Mouse (Mus musculus) thymus, adult 2 months (tissue): ENCODE data around the gene Pcmtd2. TPM values are rescaled to one million over a fixed set of nuclear protein-coding genes. Genes with fewer than 3 reads are reported as not detected.
A peak's percentile ranks its signal among the peaks of the same experiment; 100 is the strongest.
"Not testable (repeated sequence)": the region's sequence is repeated elsewhere in the genome, so short reads cannot be mapped to it uniquely, and the experiment has no call there.

Experiments used
- DNase-seq: peaks from one replicate; pipeline ENCODE4 v3.0.0; 2021
- H3K27ac ChIP-seq: fragments of 200-500 bp; 2 replicates; pipeline ENCODE4 v1.5.1; 2012; ENCODE audit warnings: low read length, control low read depth; ENCODE audit not compliant: control insufficient read depth, insufficient read depth
- H3K27me3 ChIP-seq: fragments of 200-500 bp; 2 replicates; pipeline ENCODE4 v1.6.1; 2012; ENCODE audit warnings: mild to moderate bottlenecking, low read length, moderate library complexity, mixed read lengths; ENCODE audit not compliant: control insufficient read depth, insufficient read depth
- H3K36me3 ChIP-seq: fragments of 200-500 bp; 2 replicates; pipeline ENCODE4 v1.6.1; 2012; ENCODE audit warnings: mild to moderate bottlenecking, low read length, moderate library complexity; ENCODE audit not compliant: control insufficient read depth, insufficient read depth
- H3K4me1 ChIP-seq: fragments of 200-500 bp; replicated peaks from 2 replicates; pipeline ENCODE4 v1.6.1; 2012; ENCODE audit warnings: low read length; ENCODE audit not compliant: control insufficient read depth, insufficient read depth
- H3K4me3 ChIP-seq: fragments of 200-500 bp; 2 replicates; pipeline ENCODE4 v1.5.1; 2012; ENCODE audit warnings: mild to moderate bottlenecking, low read length, control low read depth, moderate library complexity; ENCODE audit not compliant: control insufficient read depth, insufficient read depth
- CTCF ChIP-seq: fragments of 200-500 bp; IDR thresholded peaks from 2 replicates; pipeline ENCODE4 v1.5.1; 2012; ENCODE audit warnings: mild to moderate bottlenecking, control low read depth, low read length, moderate library complexity, borderline replicate concordance; ENCODE audit not compliant: control insufficient read depth, poor library complexity, insufficient read depth; ENCODE audit errors: extremely low read depth
- POLR2A ChIP-seq: fragments of 200-500 bp; IDR thresholded peaks from 2 replicates; pipeline ENCODE4 v1.6.1; 2012; ENCODE audit warnings: mild to moderate bottlenecking, low read length, control low read depth, moderate library complexity; ENCODE audit not compliant: control insufficient read depth, poor library complexity, insufficient read depth; ENCODE audit errors: extremely low read depth
- WGBS: fragments of 180-500 bp; shearing (Covaris S2); methylation state at CpG from one replicate; pipeline ENCODE4 v1.1.7; 2018; 5-methylcytosine and 5-hydroxymethylcytosine counted together
- polyA plus RNA-seq: library from polyadenylated mRNA; depleted of rRNA; stranded (reverse); fragments of >200 nt; gene quantifications from 2 replicates; pipeline ENCODE4 v1.2.3, GENCODE M21; 2012; rRNA removed

Gene Pcmtd2
- 51.5 and 60.0 TPM in 2 replicates for polyA plus RNA-seq

DNA sequence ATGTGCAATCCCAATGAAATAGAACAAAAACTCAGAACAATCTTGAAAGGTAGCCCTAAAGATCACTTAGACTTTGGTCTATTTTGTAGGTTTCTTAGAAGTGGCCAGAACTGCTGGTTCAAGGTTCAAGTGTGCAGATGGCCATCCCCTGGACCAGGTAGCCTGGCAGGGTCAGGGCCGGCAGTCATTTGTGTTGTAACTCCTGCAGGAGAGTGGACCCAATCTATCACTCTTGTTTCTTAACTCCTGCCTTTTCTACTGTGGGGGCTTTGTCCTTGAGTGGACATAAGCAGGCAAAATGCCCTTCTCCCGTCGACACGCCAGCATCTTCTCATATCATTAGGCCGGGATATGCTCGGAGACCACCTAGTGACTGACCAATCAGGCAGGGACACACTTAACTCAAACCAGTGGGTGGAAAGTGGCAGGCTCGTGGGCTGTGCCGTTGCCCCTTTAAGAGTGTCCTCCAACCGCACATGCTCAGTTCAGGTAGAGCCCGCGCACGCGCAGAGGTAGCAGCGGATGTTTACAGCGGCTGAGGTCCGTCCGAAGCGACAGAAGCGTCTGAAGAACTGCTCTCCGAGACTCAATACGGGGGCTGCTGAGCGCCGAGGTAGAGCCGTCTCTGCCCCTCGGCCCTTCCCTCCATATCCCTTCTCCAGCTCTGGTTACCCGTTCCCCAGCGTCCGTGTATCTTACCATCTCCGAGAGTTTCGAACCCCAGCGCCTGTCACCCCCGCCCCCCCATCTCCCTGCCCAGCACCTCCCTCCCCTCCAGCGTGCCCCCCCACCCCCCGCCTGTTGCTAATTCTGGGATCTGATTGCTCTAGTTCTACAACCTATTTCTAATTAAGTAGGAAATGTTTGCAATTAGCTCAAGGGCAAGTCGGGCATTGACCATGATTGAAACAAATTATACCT lies at the start of gene Pcmtd2:
Gene Pcmtd2, plus strand, starts transcription at position 483 of the 921 bp plus-strand sequence.
- Histone ChIP-seq H3K27ac (peak within 1 kb of the TSS; percentile 76; the same call in 1 of the 2 replicates), H3K4me3 (peak within 1 kb of the TSS; percentile 90), H3K27me3 (no peaks in the 10 kb centered on the region), H3K36me3 (peaks cover 8% of the 10 kb centered on the region; the same call in 1 of the 2 replicates), H3K4me1 (peaks cover 3% of the 10 kb centered on the region)
- TF ChIP-seq POLR2A, result peak; percentile 91
- 0 out of 2 replicates have a peak, but pooled peaks have one; percentile 24 for TF ChIP-seq CTCF
- DNase-seq, result peak; percentile 92
- WGBS, result under 1% methylated on average over 35 of the region's 35 CpGs

DNA sequence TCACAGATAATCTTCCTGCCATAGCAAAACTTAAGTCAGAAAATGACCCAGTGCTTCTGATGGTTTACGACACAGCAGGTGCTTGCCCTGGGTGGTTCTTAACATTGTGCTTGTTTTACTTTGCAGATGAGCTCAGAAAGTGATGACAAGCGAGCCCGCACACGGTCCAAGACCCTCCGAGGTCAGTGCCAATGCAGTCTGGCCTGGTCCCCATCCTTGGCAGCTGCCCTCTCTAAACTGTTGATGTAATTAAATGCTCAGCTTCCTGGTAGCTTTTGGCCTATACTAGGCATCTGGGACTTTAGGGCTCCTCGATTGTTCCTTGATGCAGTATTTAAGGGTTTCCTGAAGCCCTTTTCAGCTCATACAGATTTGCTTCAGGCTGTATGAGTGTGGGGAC lies 48.3 kb upstream of the Pcmtd2 start:
- TF ChIP-seq CTCF (no peak), POLR2A (no peak)
- Histone ChIP-seq H3K4me3 (no peak overlapping the region), H3K27ac (no peak overlapping the region), H3K36me3 (no peaks in the 10 kb centered on the region), H3K27me3 (no peaks in the 10 kb centered on the region), H3K4me1 (no peaks in the 10 kb centered on the region)
- no peak for DNase-seq
- 84% methylated on average over 6 of the region's 6 CpGs for WGBS

DNA sequence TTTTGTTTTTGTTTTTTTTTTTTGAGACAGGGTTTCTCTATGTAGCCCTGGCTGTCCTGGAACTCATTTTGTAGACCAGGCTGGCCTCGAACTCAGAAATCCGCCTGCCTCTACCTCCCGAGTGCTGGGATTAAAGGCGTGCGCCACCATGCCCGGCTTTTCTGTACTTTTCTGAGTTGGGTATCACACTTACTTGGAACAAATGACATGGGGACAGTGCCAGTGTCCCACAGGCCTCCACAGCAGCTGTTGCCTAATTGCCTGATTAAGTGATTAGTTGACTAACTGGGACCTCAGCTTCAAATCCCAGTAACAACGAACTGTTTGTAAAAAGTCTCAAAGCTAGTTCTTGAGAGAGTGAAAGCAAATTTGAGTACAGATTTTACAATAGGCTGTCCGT lies 44.5 kb upstream of the Pcmtd2 start:
- H3K36me3 ChIP-seq, DNase-seq, H3K4me3 ChIP-seq, H3K27ac ChIP-seq, H3K4me1 ChIP-seq, H3K27me3 ChIP-seq: not testable (repeated sequence)
- whole genome bisulfite sequencing, result 88% methylated on average over 8 of the region's 8 CpGs

DNA sequence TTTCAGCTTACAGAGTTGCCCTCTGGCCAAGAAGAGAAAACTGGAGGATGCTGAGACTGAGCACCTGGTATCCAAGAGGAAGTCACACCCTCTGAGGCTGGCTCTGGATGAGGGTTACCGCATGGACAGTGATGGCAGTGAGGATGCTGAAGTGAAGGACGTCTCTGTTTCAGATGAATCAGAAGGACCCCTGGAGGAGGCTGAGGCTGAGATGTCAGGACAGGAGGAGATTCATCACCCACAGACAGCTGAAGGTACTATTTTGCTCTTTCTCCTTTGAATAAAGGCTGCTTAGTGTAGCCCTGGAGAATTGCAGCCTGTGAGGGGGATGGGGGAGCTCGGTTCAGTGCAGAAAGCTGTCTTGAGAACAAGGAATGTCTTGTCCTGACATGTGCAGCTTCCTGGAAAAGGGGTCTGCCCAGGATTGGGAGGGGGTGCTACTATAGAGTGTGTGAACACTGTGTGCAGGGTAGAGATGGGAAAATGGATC lies 42.0 kb upstream of the Pcmtd2 start:
- Histone ChIP-seq H3K27ac (no peak overlapping the region), H3K4me1 (no peaks in the 10 kb centered on the region), H3K27me3 (no peaks in the 10 kb centered on the region), H3K36me3 (no peaks in the 10 kb centered on the region), H3K4me3 (no peak overlapping the region)
- DNase-seq, result no peak
- 78% methylated on average over 3 of the region's 3 CpGs for WGBS
- TF ChIP-seq CTCF, result no peak
- TF ChIP-seq POLR2A, result no peak

DNA sequence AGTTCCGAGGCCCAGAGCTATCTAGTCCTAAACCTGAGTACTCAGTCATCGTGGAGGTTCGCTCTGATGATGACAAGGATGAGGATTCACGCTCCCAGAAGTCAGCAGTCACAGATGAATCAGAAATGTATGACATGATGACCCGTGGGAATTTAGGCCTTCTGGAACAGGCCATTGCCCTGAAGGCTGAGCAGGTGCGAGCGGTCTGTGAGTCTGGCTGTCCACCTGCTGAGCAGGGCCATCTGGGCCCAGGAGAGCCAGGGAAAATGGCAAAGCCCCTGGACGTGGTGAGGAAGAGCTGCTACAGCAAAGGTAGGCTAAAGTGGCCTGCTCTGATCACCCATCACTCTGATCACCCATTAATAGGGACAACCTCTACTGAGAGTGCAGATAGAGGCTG lies 40.0 kb upstream of the Pcmtd2 start:
- no peaks in the 10 kb centered on the region for H3K4me1 ChIP-seq
- H3K27me3 ChIP-seq, result no peaks in the 10 kb centered on the region
- TF ChIP-seq POLR2A, result no peak
- no peak for TF ChIP-seq CTCF
- 81% methylated on average over 8 of the region's 8 CpGs for WGBS
- no peaks in the 10 kb centered on the region for H3K36me3 ChIP-seq
- no peak overlapping the region for H3K4me3 ChIP-seq
- DNase-seq, result no peak
- no peak overlapping the region for H3K27ac ChIP-seq

DNA sequence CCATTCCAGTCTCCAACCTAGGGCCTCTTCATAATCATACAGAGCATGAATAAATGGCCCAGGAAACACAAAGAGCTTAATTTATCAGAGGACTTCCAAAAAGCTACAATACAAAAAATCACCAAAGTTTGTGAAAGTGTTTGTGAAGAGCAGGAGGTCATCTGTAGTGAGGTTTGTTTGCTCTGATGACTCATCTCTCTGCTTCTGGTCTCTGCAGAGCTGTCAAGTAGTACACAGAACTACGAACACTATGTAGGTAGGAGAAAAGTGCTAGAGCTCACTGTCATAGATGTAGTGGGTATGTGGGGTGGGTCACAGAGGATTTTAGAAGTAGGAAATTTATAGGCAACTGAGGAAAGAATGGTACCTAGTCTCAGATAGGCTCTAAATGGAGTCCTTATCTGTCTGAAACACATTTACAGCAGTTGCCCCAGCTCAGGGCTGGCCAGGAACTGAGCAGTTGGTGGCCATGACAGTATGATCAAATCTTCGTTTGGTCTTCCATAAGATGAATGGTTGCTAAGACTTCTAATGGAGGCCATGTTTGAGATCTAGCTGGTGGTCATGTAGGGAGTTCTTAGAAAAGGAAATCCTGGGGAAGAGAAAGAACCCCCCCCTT lies 8.5 kb upstream of the Pcmtd2 start:
- H3K27me3 ChIP-seq, result no peaks in the 10 kb centered on the region
- H3K27ac ChIP-seq, result no peak overlapping the region
- WGBS, result 83% methylated on average over 2 of the region's 2 CpGs

DNA sequence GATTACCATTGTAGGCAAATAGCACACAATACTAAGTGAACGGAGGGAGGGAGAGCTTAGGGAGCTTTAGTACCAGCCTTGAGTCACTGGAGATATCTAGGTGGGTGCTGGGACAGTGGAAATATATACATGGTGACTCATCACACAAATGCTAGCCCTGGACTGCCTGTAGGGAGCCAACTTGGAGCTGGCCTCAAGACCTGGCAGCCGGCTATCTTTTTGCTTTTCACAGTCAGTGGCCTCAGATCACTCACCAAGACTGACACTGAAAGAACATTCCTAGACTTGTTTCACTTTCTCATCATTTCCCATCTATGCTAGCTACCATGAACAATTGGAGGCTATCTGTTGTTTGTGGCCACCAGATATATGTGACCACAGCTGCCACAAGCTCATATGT lies 4.9 kb upstream of the Pcmtd2 start:
- Histone ChIP-seq H3K27ac (no peak overlapping the region), H3K4me1 (peaks cover 3% of the 10 kb centered on the region), H3K4me3 (no peak overlapping the region), H3K36me3 (no peaks in the 10 kb centered on the region), H3K27me3 (no peaks in the 10 kb centered on the region)
- 91% methylated on average over 2 of the region's 2 CpGs for WGBS
- no peak for TF ChIP-seq CTCF
- TF ChIP-seq POLR2A, result no peak
- DNase-seq, result no peak

More for the DNA sequence above, 8.5 kb upstream of the Pcmtd2 start:
- Histone ChIP-seq H3K36me3 (no peaks in the 10 kb centered on the region), H3K4me3 (no peak overlapping the region), H3K4me1 (no peaks in the 10 kb centered on the region)
- DNase-seq, result no peak
- TF ChIP-seq POLR2A, result no peak
- TF ChIP-seq CTCF, result no peak
